35 mouse cellular contexts compared by ENCODE assay signal in genomic region chr19:10901046-10901445, GRCm38 (mm10). TPM values are rescaled to one million over a fixed set of nuclear protein-coding genes. Genes with fewer than 3 reads are reported as not detected.
"Had no signal": no experiment of that assay in that cellular context is flagged by ENCODE, and none has a peak within 500 bp of the region (broad histone marks: within the 10 kb centered on the region; RNA-seq: fewer than 3 reads in every experiment).

No protein-coding gene starts in this region.

- ATAC-seq: hindbrain, embryonic 16.5 days; inflammation-experienced regulatory T-cells, adult 6 months; intestine, embryonic 15.5 days; intestine, postnatal 0 days had no signal

- H3K27me3 ChIP-seq: heart, embryonic 13.5 days; heart, embryonic 15.5 days; hindbrain, embryonic 12.5 days; intestine, embryonic 15.5 days; limb, embryonic 12.5 days; liver, embryonic 13.5 days; liver, embryonic 15.5 days had no signal

- H3K27ac ChIP-seq: heart, adult 2 months; heart, embryonic 13.5 days; hindbrain, embryonic 10.5 days; hindbrain, embryonic 12.5 days; hindbrain, embryonic 14.5 days; intestine, embryonic 15.5 days; layer of hippocampus, adult 2 months; left cerebral cortex, adult 2 months; limb, embryonic 10.5 days; limb, embryonic 12.5 days; liver, embryonic 13.5 days; liver, embryonic 15.5 days had no signal

- H3K4me2 ChIP-seq: heart, embryonic 11.5 days; heart, embryonic 13.5 days; heart, embryonic 15.5 days; hindbrain, embryonic 12.5 days; hindbrain, embryonic 14.5 days; intestine, embryonic 15.5 days; limb, embryonic 12.5 days; liver, embryonic 13.5 days; liver, embryonic 15.5 days had no signal

- DNase-seq: kidney, adult 18-20 months; kidney, adult 8-10 months; kidney, postnatal 10 days; kidney, postnatal 25 days; kidney, postnatal 4 days; liver; liver, embryonic 13.5 days had no signal

- H3K9me3 ChIP-seq: heart, embryonic 13.5 days; heart, embryonic 15.5 days; hindbrain, embryonic 10.5 days; hindbrain, embryonic 12.5 days; intestine, embryonic 15.5 days; limb, embryonic 10.5 days; limb, embryonic 12.5 days; liver, embryonic 13.5 days; liver, embryonic 15.5 days had no signal

- H3K4me3 ChIP-seq: heart, adult 2 months; heart, embryonic 13.5 days; heart, embryonic 15.5 days; hindbrain, embryonic 10.5 days; hindbrain, embryonic 12.5 days; intestine, embryonic 15.5 days; layer of hippocampus, adult 2 months; left cerebral cortex, adult 2 months; limb, embryonic 10.5 days; limb, embryonic 12.5 days; liver, embryonic 13.5 days; liver, embryonic 15.5 days had no signal

- H3K9ac ChIP-seq: heart, embryonic 13.5 days; heart, embryonic 15.5 days; hindbrain, embryonic 12.5 days; hindbrain, embryonic 14.5 days; intestine, embryonic 15.5 days; limb, embryonic 12.5 days; liver, embryonic 13.5 days; liver, embryonic 15.5 days had no signal

RNA-seq across cellular contexts. Expression of gene Zp1, which starts 19.4 kb away (rescaled TPM):
- total RNA-seq: gastrocnemius, adult 8-10 months; gastrocnemius, postnatal 25 days; granulocyte monocyte progenitor cell, adult 5-6 weeks; heart, adult 2 months; heart, postnatal 25 days; heart, postnatal 4 days; layer of hippocampus, adult 2 months; layer of hippocampus, postnatal 10 days; layer of hippocampus, postnatal 25 days; left cerebral cortex, adult 2 months; left cerebral cortex, postnatal 14 days; left cerebral cortex, postnatal 36 days had no signal
- polyA plus RNA-seq: heart, adult 2 months; heart, embryonic 11.5 days; heart, embryonic 13.5 days; heart, embryonic 15.5 days; hindbrain, embryonic 12.5 days; inflammation-experienced regulatory T-cells, adult 6 months; intestine, embryonic 15.5 days; intestine, postnatal 0 days; kidney, embryonic 14.5 days; kidney, embryonic 16.5 days; limb, embryonic 10.5 days; limb, embryonic 12.5 days; limb, embryonic 14.5 days; liver, embryonic 13.5 days; liver, embryonic 15.5 days had no signal

RNA-seq across cellular contexts. Expression of gene Ptgdr2, which starts 35.9 kb away (rescaled TPM):
- total RNA-seq: gastrocnemius, adult 8-10 months; gastrocnemius, postnatal 25 days; granulocyte monocyte progenitor cell, adult 5-6 weeks; heart, adult 2 months had no signal
- polyA plus RNA-seq: hindbrain, embryonic 10.5 days; intestine, postnatal 0 days; kidney, embryonic 14.5 days; liver, embryonic 13.5 days; liver, embryonic 15.5 days had no signal
